Mouse (Mus musculus): ENCODE measurements at regions not wholly inside any gene's neighbourhood (a gene's known extent, or its start where the extent isn't known, plus 50 kb on each side); places are given as distances from the start of the nearest gene placed in this dataset.

DNA sequence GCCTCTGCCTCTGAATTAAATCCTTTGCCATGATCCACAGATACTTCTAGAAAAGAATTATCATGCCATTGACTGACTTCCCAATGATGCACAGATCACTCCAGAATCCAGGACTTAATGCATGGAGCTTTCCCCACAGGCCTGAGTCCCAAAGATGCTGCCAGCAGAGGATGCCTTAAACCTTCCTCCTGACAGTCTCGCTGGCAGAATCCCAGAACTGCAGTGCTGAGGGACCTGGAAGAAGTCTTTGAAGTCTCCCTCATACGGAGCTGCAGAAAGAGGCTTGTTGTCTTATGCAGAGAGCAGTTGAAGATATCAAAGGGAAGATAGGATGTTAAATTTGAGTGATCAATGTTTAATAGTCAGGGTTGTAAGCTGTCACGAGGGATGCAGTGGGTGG lies 233.8 kb upstream of the Zmiz1 start:
- DNase-seq (ENCODE audit: low spot score in 2 of 2): no peak

GRCm38 (mm10) chr14:25226155-25226839 lies 232.7 kb upstream of the Zmiz1 start:
- no peak for DNase-seq (ENCODE audit: low spot score in 2 of 2)

GRCm38 (mm10) chr14:25226840-25227506 lies 232.0 kb upstream of the Zmiz1 start:
- no peak for DNase-seq (ENCODE audit: low spot score in 2 of 2)

- DNase-seq (ENCODE audit: low spot score in 2 of 2): no peak
Observed at GRCm38 (mm10) chr14:25228321-25229047, 230.5 kb upstream of the Zmiz1 start.

- no peak for DNase-seq (ENCODE audit: low spot score in 2 of 2)
Observed at GRCm38 (mm10) chr14:25229569-25229968, 229.4 kb upstream of the Zmiz1 start.

- no peak for DNase-seq (ENCODE audit: low spot score in 2 of 2)
Observed at GRCm38 (mm10) chr14:25231881-25232280, 227.1 kb upstream of the Zmiz1 start.

GRCm38 (mm10) chr14:25236421-25236973 lies 222.5 kb upstream of the Zmiz1 start:
- no peak for DNase-seq (ENCODE audit: low spot score in 2 of 2)

- DNase-seq (ENCODE audit: low spot score in 2 of 2): no peak
Observed at GRCm38 (mm10) chr14:25239335-25239960, 219.5 kb upstream of the Zmiz1 start.

DNA sequence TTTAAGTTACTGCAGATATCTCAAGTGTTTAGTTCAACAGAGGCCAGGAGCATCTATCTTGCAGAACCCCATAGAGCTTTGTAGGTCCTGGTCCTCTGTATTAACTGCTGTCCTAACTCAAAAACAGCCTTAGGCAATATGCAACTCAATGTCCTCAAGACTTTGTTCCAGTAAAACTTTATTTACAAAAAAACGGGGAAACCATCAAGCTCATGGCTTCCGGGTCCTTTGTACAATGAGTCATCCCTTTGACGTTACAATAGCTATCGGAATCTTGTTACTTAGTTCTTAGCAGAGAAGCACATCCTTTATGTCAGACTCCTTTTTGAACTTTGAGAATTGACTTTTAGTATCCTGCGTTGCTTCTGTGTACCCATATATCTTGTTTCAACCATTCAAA lies 216.2 kb upstream of the Zmiz1 start:
- DNase-seq (ENCODE audit: low spot score in 2 of 2): no peak

- no peak for DNase-seq (ENCODE audit: low spot score in 2 of 2)
Observed at GRCm38 (mm10) chr14:25243289-25243688, 215.7 kb upstream of the Zmiz1 start.

DNA sequence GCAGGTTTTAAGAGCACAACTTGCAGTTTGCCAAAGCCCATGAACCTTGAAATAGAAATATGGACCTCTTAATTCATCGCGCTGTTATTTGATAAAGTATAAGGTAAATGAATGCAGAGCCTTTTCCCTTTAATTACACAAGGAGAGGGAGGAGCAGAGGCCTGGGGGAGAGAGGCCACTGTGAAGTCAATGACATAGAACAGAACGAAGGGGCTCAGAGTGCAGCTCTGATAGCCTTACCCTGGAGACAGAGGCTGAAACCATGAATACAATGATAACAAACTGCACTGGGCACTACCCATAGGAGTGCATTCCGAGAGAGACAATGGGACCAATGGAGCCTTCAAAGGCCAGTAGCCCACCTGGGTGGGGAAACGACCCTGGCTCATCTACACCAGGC lies 215.3 kb upstream of the Zmiz1 start:
- DNase-seq (ENCODE audit: low spot score in 2 of 2): no peak

DNA sequence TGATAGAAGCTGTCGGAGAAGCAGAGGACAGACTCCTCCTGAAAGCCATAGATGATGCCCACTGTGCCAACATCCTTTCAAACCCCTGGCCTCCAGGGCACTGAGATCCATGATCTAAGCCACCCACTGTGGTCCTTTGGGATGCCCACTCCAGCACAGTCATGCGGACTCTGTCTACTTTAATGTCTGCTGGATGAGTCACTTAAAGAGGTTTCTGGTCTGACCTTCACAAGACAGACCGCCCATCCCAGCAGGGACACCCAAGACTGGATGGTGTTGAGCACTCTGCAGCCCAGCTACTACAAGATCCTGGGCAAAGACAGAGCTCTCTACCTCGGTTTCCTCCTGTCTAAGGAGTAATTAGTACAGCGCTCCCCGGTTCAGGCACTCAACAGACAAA lies 214.1 kb upstream of the Zmiz1 start:
- no peak for DNase-seq (ENCODE audit: low spot score in 2 of 2)

DNA sequence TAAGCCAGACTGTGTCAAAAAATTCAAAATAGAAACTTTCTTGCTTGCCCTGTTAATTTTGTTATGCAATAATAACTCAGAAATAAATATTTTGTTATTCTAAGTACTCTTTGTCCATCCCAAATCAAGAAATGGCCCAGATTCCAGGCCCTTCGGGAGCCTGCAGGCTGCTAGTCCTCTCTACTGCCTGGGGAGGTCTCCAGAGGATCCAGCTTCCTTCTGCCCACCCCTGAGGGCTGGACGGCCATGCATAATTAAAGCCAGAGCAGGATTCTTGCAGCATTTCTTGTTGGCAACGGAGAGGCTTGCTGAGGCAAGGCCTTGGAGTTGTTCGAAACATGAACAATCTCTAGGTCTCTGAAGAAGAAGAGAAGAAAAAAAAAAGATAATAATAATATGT lies 213.3 kb upstream of the Zmiz1 start:
- no peak for DNase-seq (ENCODE audit: low spot score in 2 of 2)

DNA sequence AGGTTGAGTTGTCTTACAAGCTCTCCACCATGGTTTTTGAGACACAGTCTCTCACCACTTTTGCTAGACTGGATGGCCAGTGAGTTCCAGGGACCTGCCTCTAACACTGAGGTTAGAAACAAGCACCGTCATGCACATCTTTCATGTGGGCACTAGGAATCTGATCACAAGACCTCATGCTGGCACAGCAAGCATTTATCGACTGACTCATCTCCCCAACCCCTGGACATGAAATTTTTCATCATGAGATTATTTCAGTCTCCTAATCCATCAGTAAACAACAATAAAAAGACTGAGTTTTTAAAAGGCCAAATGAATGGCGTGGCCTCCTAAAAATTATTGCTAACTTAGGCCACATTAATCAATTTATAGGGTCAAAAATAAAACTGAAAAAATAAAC lies 210.0 kb upstream of the Zmiz1 start:
- DNase-seq (ENCODE audit: low spot score in 2 of 2): no peak

DNA sequence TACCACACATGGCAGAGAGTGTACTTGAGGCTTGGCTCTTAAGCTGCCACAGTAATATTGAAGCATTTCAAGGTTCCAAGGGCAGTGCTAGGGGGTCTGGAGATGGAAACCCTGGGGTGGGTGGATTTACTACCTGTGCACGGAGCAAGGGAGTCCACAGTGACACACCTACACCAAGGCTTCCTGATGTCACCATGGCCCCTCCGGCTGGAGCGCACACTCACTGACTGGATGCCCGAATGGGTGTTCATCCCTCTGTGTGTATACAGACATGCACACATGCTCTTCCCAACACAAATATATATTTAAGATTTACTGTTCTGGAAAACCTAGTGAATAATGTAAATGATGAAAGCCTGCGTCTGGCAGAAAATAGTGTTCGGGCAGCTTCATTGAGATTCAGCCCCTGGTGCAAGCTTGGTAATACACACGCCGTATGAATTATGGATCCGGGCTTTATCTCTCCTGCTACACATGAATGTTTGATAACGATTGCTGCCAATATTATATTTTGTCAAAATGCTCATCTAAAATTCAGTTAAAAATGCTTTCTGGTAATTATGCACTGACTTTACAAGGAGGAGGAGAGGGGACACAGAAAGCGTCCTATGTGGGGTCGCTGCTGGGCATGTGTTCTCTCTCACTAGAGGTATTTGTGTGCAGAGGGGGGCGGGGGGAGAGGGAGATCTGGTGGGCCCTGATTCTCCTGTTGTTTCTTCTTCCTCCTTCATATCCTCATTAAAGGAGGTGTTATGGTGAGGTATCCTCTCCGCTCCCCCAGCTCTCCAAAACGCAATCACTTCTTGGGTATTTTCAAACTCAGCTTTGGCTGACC lies 205.8 kb upstream of the Zmiz1 start:
- no peak for DNase-seq (ENCODE audit: low spot score in 2 of 2)

GRCm38 (mm10) chr14:25263121-25263520 lies 195.9 kb upstream of the Zmiz1 start:
- no peak for DNase-seq (ENCODE audit: low spot score in 2 of 2)

- no peak for DNase-seq (ENCODE audit: low spot score in 2 of 2)
Observed at GRCm38 (mm10) chr14:25266846-25267245, 192.1 kb upstream of the Zmiz1 start.

DNA sequence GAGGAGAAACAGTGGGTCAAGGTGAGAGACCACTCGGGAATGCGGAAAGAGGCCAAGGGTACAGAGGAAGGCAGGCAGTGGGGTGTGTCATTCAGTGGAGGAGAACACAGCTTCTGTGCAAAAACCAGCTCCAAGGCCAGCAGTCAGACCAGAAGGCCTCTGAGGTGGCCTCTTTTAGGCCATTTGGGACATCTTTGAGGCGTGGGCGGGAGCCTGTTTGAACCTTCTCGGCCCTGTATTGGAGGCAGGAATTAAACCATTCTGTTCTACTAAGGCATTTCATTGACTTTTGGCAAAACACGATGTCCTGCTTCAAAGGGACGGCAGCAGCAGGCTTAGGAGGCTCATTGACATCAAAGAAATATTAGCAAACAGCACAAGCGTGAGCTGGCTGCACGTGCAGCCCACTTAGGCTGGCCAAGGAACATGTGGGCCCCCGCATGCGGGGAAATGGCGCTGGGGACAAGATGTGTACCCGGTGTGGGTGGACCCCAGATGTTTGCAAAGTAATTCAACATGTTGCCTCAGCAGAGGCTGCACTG lies 190.8 kb upstream of the Zmiz1 start:
- no peak for DNase-seq (ENCODE audit: low spot score in 2 of 2)

DNA sequence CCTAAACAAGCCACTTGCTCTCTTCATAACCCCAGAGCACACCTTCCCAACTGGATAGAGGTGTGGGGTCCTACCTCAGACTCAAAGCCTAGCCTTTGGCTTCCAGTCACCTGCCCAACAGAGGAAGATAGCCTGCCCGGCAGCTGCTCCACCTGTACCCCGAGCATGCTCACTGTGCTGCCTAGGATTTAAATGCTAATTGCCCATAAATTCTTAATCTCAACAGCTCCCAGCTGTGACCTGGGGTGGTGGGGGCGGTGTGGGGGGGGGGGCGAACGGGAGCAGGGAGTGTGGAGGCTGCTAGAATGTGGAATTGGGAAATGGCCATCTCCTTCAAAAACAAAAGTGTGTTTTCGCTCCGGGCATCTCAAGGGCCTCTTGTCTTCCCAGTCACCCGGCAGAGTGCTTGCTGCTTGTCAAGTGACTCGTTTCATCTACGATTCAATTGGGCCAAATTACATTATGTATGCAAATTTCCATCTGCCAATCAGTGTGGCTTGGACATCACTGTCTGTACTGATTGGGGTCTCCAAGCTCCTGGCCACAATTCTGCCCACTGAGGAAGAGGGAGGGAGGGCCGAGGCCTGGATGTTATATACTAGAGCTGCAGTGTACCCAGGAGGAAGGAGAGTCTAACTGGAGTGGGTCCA lies 188.6 kb upstream of the Zmiz1 start:
- DNase-seq (ENCODE audit: low spot score in 2 of 2): no peak

DNA sequence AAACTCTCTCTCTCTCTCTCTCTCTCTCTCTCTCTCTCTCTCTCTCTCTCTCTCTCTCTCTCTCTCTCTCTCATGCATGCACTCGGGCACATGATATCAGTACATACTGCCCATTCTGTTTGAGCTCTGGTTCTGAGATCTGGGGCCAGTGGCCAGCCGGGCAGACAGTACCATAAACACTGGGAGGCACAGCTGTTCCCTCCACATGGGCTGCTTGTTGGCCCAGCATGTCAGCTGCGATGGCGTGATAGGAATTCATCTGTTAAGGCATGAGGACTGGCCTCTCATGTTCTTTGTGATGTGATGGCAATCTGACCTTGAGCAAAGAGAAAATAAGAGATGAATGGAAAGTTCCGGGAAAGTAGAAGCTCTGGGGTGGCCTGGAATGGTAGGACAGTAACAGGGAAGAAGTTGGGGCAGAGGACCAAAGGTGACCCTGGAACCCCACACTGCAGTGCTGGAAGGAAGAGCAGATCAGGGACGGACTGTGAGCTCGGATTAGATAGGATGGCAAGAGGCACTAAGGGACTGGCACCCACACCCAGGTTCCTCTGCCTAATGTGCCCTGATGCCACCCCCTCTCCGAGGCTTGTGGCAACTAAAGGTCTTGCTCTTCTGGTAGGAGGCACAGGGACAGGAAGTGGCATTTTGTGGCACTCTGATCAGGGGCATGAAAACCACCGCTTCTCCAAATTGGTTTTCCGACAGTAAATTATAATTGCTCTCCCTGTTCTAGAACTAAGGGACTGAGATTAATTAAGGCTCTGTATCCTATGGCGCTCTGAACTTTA lies 186.4 kb upstream of the Zmiz1 start:
- DNase-seq (ENCODE audit: low spot score in 2 of 2): no peak

Data from spleen, postnatal 14 days (tissue).